Mouse (Mus musculus) embryonic fibroblast, embryonic 13.5 days (primary cell): ENCODE measurements around the gene Itk.

Experiments used
- CTCF ChIP-seq: IDR thresholded peaks from 2 replicates; pipeline ENCODE4 v1.5.1; 2011; ENCODE audit warnings: mild to moderate bottlenecking, control low read depth, low read length, moderate library complexity, borderline replicate concordance; ENCODE audit not compliant: insufficient read depth
- POLR2A ChIP-seq: IDR thresholded peaks from 2 replicates; pipeline ENCODE4 v1.6.1; 2011; ENCODE audit warnings: low read depth, mild to moderate bottlenecking, control low read depth, low read length, moderate library complexity

- TF ChIP-seq CTCF (no peak), POLR2A (no peak)
Measured at GRCm38 (mm10) chr11:46304864-46305710, 84.2 kb downstream of the Itk start.
